Mouse (Mus musculus): ENCODE data around the gene Hmx3.
A peak's percentile ranks its signal among the peaks of the same experiment; 100 is the strongest.

Hmx3 gene

DNA sequence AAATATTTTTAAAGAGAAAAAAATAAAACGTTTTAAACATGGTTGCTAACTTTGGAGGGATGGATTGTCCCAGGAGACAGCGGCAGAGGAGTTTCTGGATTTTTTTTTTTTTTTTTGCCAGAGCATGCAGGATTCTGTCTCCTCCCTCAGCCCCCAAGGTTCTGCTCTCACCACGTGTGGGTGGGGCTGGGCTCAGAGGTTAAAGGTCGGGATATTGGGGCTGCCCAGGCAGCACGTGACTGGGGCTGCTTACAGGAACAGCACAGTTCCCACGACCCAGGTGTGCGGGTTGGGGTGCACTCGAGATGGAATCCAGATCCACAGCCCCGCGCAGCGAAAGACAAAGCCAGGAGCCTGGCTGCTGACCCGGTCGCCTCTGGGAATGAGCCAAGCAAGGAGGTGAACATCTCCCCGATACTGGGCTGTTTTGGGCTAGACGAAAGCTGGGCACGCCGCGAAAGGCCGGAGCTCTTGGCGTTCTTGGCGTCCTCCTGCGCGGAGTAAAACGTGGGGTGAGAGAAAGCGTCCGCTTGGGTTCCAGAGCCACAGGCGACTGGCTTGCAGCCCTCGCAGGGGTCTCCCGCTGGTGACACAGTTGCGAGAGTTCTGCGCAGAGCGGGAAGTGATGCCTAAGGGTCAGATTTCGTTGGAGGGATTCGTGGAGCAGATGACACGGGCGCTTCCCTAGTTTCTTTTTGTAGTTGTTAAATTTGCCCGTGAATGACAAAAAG lies 14.0 kb downstream of the Hmx3 start:
- no peak for DNase-seq (ENCODE audit: low spot score)

DNA sequence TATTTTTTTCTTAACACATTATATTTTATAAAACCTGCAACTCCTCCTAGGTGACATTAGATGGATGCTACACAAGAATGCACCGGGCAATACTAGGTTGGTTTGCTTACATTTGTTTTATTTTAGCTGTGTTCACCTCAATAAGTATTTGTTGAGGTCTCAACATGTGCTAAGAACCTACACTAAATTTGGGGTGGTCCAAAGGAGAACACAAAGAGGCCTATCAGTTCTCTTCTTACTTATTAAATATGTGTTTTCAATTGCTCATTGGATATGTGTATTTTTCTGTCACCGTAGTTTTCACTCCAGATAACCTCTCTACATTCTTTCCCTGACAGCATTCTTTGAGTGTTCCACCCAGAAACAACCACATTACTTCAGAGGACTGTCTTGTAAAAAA lies 15.1 kb downstream of the Hmx3 start:
- DNase-seq (ENCODE audit: low spot score): no peak

DNA sequence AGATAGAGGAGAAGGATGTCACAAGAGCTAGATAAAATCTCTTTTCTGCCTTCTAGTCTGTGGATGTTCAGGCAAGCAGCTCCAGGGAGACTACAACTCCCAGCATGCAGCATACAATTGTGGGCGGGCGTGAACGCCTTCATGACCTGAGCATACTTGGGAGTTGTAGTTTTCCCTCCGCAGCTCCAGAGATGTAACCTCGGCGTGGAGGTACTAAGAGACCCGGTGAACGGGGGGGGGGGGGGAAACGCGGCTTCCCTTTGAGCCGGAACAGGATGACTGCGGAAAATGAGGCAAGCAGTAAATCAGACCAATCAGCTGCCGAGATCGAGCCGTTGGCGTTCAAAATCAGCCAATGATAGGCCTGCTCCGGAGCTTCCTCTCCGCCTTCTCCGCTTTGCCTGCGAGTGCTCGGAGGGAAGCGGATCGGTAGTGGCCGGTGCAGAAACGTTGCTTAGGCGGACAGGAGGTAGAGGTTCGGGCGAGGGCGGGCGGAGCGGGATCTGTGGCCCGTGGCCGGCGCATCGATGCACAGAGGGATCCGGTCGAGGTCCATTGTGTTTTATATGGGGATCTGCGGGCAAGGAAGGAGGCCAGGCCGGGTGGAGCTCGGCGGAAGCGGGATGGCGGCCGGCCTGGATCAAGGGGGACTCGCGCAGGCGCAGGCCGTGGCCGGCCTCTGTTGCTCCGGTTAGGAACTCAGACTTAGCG lies 17.5 kb downstream of the Hmx3 start, which contains the start of gene Bub3:
Bub3 (plus strand) TSS at position 237 of the 711 bp plus-strand sequence.
- peak; percentile 92 for DNase-seq (ENCODE audit: low spot score)

DNA sequence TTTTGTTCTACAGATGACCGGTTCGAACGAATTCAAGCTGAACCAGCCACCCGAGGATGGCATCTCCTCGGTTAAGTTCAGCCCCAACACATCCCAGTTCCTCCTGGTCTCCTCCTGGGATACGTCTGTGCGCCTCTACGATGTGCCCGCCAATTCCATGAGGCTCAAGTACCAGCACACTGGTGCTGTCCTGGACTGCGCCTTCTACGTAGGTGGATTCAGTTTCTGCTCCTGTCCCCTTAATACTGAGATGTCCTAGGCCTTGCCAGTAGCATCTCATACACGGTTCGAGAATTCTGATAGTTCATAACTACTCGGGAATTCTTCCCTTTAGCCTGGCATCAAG lies 18.0 kb downstream of the Hmx3 start:
- DNase-seq (ENCODE audit: low spot score): no peak

DNA sequence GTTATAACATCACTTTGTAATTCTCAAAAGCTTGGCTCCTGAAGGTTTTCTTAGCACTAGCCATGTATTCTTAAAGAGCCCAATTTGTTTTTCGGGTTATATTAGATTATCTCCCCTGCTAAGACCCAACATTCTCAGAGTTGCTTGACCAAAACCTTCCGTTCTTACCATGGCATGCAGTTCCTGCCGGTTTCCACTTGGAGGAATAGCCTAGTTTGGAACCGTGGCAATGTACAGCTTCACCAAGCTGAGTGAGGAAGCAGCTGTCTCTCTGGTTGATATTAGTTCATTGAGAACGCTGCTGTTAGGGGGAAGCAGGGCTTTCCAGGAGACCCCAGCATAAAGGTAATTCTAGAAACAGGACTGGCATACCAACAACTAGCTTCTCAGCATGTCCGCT lies 32.6 kb downstream of the Hmx3 start:
- DNase-seq (ENCODE audit: low spot score): no peak

DNA sequence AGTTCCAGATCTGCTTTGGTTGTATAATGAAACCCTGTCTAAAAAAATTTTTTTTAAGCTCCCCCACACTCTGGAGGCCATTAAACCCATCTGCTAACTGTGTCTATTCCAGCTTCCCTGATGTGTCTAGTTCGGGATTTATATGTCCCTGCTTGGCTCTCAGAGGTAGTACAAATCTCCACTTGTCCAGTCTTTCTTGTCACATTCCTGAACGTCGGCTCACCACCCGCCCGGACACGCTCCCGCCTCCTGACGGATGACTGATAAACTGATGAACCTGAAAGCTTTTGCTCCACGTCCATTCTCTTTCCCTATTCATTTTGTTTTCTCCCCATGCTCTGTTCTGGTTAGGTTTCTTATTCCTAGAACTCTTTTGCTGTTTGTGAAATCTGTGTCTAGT lies 39.5 kb downstream of the Hmx3 start:
- DNase-seq (ENCODE audit: low spot score): no peak

DNA sequence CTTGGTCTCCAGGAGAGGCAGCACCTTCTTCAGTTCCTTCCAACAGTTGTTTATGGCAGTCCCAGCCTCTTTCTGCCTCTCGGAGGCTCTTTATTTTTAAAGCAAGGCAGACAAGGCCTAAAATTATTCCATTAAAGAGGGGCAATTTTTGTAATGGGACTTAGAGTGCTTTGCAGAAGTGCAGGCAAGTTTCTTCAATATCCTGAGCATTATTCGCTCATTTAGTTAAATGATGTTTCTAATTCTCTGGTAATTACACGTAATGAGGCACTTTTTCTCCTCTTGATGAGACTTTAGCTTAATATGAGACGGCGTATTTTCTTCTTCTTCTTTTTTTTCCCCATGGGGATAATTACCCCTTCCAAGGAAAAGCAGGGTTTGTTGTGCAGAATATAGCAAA lies 42.9 kb downstream of the Hmx3 start:
- DNase-seq (ENCODE audit: low spot score): no peak
